Mouse (Mus musculus) midbrain, embryonic 11.5 days (tissue): ENCODE results near the gene Il17ra. TPM values are rescaled to one million over a fixed set of nuclear protein-coding genes. Genes with fewer than 3 reads are reported as not detected.
A peak's percentile ranks its signal among the peaks of the same experiment; 100 is the strongest.

Experiments
- ATAC-seq: fragments of 200-750 bp; cut with Nextera tagmentation; 2 replicates; pipeline ENCODE4 v1.8.0; 2017; ENCODE audit warnings: moderate TSS enrichment, moderate library complexity; ENCODE audit not compliant: low FRiP score
- DNase-seq: peaks from one replicate; pipeline ENCODE4 v3.0.0; 2015; ENCODE audit warnings: low spot score; ENCODE audit errors: missing footprints
- H3K27ac ChIP-seq: fragments of 300-500 bp; sonication (generic); 2 replicates; pipeline ENCODE4 v1.5.1; 2014; ENCODE audit warnings: low read depth, low read length
- H3K27me3 ChIP-seq: fragments of 300-500 bp; sonication (generic); 2 replicates; pipeline ENCODE4 v1.6.1; 2014; ENCODE audit warnings: mild to moderate bottlenecking, low read length, moderate library complexity, mixed read lengths; ENCODE audit not compliant: control insufficient read depth, insufficient read depth
- H3K36me3 ChIP-seq: fragments of 300-500 bp; sonication (generic); 2 replicates; pipeline ENCODE4 v1.6.1; 2014; ENCODE audit warnings: mild to moderate bottlenecking, low read length, moderate library complexity, mixed read lengths; ENCODE audit not compliant: control insufficient read depth, insufficient read depth
- H3K4me1 ChIP-seq: fragments of 300-500 bp; sonication (generic); 2 replicates; pipeline ENCODE4 v1.6.1; 2014; ENCODE audit warnings: low read length; ENCODE audit not compliant: control insufficient read depth, insufficient read depth
- H3K4me2 ChIP-seq: fragments of 300-500 bp; sonication (generic); 2 replicates; pipeline ENCODE4 v1.6.1; 2014; ENCODE audit warnings: mild to moderate bottlenecking, moderate library complexity
- H3K4me3 ChIP-seq: fragments of 300-500 bp; sonication (generic); 2 replicates; pipeline ENCODE4 v1.5.1; 2014; ENCODE audit warnings: low read depth, low read length
- H3K9ac ChIP-seq: fragments of 300-500 bp; sonication (generic); 2 replicates; pipeline ENCODE4 v1.6.1; 2014; ENCODE audit warnings: low read length
- H3K9me3 ChIP-seq: fragments of 300-500 bp; sonication (generic); 2 replicates; pipeline ENCODE4 v1.6.1; 2016; ENCODE audit warnings: low read length; ENCODE audit not compliant: control insufficient read depth
- WGBS: fragments of 180-500 bp; shearing (Covaris S2); extraction: QIAGEN DNeasy Blood & Tissue Kit; methylation state at CpG from one replicate; pipeline ENCODE4 v1.1.7; 2014; 5-methylcytosine and 5-hydroxymethylcytosine counted together
- polyA plus RNA-seq: library from polyadenylated mRNA; unstranded; fragments of >200 nt; fragmentation: Nextera tagmentation; extraction: Ambion mirVana; gene quantifications from 2 replicates; pipeline ENCODE4 v1.2.1, GENCODE M21; 2014

Gene Il17ra
- polyA plus RNA-seq, 1 experiment from 2014 or later, result 1.6 TPM

DNA sequence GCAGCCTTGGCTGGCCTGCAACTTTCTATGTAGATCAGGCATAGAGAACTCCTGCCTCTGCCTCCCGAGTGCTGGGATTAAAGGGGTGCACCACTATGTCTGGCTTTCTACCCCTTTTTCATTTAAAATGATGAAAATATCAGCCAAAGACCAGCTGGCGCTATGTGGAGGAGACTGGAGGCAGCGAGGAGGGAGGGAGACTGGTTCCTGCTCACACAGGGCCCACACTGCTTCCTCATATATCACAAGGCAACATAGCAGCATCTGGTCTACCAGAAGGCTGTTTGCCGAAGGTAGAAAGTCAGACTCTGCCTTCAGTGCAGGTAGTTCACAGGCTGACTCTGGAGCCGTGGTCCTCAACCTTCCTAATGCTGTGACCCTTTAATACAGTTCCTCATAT is 17.3 kb downstream of the Il17ra start:
- Histone ChIP-seq H3K4me1 (no peaks in the 10 kb centered on the region), H3K9me3 (no peaks in the 10 kb centered on the region), H3K27ac (no peak overlapping the region), H3K27me3 (no peaks in the 10 kb centered on the region), H3K4me2 (no peak overlapping the region), H3K36me3 (no peaks in the 10 kb centered on the region), H3K4me3 (no peak overlapping the region), H3K9ac (no peak overlapping the region)
- DNase-seq (no peak), ATAC-seq (no peak)
- WGBS, result 91% methylated on average over 5 of the region's 5 CpGs

DNA sequence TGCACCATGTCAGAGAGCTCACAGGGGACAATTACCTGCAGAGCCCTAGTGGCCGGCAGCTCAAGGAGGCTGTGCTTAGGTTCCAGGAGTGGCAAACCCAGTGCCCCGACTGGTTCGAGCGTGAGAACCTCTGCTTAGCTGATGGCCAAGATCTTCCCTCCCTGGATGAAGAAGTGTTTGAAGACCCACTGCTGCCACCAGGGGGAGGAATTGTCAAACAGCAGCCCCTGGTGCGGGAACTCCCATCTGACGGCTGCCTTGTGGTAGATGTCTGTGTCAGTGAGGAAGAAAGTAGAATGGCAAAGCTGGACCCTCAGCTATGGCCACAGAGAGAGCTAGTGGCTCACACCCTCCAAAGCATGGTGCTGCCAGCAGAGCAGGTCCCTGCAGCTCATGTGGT is 18.5 kb downstream of the Il17ra start:
- ATAC-seq (no peak), DNase-seq (no peak)
- no peak overlapping the region for H3K9ac ChIP-seq
- H3K36me3 ChIP-seq, result no peaks in the 10 kb centered on the region
- H3K4me1 ChIP-seq, result no peaks in the 10 kb centered on the region
- H3K27ac ChIP-seq, result no peak overlapping the region
- WGBS, result 92% methylated on average over 6 of the region's 6 CpGs
- H3K4me3 ChIP-seq, result no peak overlapping the region
- H3K9me3 ChIP-seq, result no peaks in the 10 kb centered on the region
- H3K27me3 ChIP-seq, result no peaks in the 10 kb centered on the region
- H3K4me2 ChIP-seq, result no peak overlapping the region

DNA sequence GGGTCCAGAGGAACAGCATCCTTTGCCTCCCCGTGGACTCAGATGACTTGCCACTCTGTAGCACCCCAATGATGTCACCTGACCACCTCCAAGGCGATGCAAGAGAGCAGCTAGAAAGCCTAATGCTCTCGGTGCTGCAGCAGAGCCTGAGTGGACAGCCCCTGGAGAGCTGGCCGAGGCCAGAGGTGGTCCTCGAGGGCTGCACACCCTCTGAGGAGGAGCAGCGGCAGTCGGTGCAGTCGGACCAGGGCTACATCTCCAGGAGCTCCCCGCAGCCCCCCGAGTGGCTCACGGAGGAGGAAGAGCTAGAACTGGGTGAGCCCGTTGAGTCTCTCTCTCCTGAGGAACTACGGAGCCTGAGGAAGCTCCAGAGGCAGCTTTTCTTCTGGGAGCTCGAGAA is 19.0 kb downstream of the Il17ra start:
- Histone ChIP-seq H3K9ac (no peak overlapping the region), H3K4me1 (no peaks in the 10 kb centered on the region), H3K4me2 (no peak overlapping the region), H3K27me3 (no peaks in the 10 kb centered on the region), H3K36me3 (no peaks in the 10 kb centered on the region), H3K4me3 (no peak overlapping the region), H3K9me3 (no peaks in the 10 kb centered on the region), H3K27ac (no peak overlapping the region)
- WGBS, result 94% methylated on average over 14 of the region's 14 CpGs
- ATAC-seq (no peak), DNase-seq (no peak)

DNA sequence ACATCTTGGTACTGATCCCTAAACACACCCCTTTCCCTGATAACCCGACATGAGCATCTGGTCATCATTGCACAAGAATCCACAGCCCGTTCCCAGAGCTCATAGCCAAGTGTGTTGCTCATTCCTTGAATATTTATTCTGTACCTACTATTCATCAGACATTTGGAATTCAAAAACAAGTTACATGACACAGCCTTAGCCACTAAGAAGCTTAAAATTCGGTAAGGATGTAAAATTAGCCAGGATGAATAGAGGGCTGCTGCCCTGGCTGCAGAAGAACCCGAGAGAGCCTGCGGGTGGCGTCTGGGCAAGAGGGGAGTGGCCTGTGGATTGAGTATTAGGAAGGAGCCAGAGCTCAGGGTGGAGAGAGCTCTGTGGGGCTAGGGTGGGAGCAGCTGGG is 19.7 kb downstream of the Il17ra start:
- Histone ChIP-seq H3K36me3 (no peaks in the 10 kb centered on the region), H3K4me1 (no peaks in the 10 kb centered on the region), H3K27me3 (no peaks in the 10 kb centered on the region), H3K9ac (no peak overlapping the region), H3K9me3 (no peaks in the 10 kb centered on the region), H3K4me3 (no peak overlapping the region), H3K4me2 (no peak overlapping the region), H3K27ac (no peak overlapping the region)
- ATAC-seq, result no peak
- WGBS, result 39% methylated on average over 6 of the region's 6 CpGs
- no peak for DNase-seq

DNA sequence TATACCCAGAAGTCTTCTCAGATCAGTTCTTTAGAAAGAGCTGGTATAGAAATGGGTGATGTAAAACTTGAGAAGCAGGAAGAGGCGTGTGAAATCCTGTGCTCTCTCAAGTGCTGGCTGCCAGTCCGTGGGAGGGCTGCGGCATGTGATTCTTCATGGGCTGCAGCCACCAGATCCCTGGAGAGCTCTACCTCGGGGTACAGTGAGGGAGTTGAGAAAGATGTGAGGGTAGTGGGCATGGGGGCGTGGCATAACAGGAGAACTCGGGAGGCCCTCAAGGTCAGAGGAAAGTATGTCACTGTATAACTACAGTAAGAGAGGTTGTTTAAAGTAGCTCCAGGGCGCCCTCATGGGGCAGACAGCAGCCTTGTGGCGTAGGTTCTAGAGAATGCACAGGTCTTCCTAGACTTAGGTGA is 20.2 kb downstream of the Il17ra start:
- no peak overlapping the region for H3K27ac ChIP-seq
- H3K9me3 ChIP-seq, result no peaks in the 10 kb centered on the region
- H3K4me2 ChIP-seq, result no peak overlapping the region
- no peaks in the 10 kb centered on the region for H3K27me3 ChIP-seq
- no peak overlapping the region for H3K4me3 ChIP-seq
- 45% methylated on average over 8 of the region's 8 CpGs for WGBS
- DNase-seq (no peak), ATAC-seq (0 out of 2 replicates have a peak, but pooled peaks have one; percentile 30)
- no peak overlapping the region for H3K9ac ChIP-seq
- H3K4me1 ChIP-seq, result no peaks in the 10 kb centered on the region
- no peaks in the 10 kb centered on the region for H3K36me3 ChIP-seq

DNA sequence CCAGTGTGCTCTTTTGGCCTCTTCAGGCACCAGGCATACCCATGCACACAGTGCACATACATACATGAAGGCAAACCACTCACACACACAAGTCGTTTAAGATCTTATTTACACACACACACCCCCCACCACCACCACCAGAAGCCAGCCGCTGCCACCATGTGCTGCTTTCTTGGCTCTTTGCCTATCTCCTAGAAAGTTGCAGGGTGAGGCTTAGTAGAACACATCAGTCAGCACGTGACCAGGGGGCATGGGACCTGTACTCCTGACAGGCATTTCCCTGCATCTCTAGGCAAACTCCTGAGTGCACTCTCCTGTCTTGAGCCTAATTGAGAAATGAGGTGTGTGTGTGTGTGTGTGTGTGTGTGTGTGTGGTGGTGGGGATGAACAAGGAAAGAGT is 22.0 kb downstream of the Il17ra start:
- WGBS, result 75% methylated on average over 3 of the region's 3 CpGs
- Histone ChIP-seq H3K36me3 (no peaks in the 10 kb centered on the region), H3K4me3 (no peak overlapping the region), H3K27ac (no peak overlapping the region), H3K9me3 (no peaks in the 10 kb centered on the region), H3K4me1 (no peaks in the 10 kb centered on the region; the same call in 1 of the 2 replicates), H3K4me2 (no peak overlapping the region), H3K9ac (no peak overlapping the region), H3K27me3 (no peaks in the 10 kb centered on the region)
- DNase-seq (no peak), ATAC-seq (no peak)

DNA sequence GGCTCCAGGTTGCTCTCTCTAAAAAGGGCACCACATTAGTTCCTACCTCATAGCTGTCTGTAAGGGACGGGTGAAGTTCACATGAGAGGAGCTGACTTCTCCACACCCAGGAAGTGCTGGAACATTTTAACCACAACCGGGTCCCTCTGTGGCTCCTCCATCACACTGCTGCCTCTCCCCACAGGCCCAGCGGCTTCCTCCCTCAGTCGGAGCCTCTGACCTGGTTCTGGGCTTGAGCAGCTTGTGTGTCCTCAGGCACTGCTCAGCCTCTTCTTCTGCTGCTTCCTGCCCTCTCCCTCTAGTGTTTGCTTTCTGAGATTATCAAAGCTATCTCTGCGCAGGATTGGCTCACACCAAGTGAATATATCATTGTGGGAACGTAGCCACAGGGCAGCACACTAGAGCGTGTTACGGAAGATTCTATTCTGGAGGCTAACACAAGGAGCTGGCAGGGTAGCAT is 23.0 kb downstream of the Il17ra start:
- no peaks in the 10 kb centered on the region for H3K27me3 ChIP-seq
- no peak for ATAC-seq
- WGBS, result 82% methylated on average over 8 of the region's 8 CpGs
- no peak for DNase-seq
- H3K4me3 ChIP-seq, result no peak overlapping the region
- no peak overlapping the region for H3K27ac ChIP-seq
- H3K9me3 ChIP-seq, result no peaks in the 10 kb centered on the region
- no peaks in the 10 kb centered on the region for H3K36me3 ChIP-seq
- no peak overlapping the region for H3K4me2 ChIP-seq
- H3K9ac ChIP-seq, result no peak overlapping the region
- H3K4me1 ChIP-seq, result no peaks in the 10 kb centered on the region; the same call in 1 of the 2 replicates

DNA sequence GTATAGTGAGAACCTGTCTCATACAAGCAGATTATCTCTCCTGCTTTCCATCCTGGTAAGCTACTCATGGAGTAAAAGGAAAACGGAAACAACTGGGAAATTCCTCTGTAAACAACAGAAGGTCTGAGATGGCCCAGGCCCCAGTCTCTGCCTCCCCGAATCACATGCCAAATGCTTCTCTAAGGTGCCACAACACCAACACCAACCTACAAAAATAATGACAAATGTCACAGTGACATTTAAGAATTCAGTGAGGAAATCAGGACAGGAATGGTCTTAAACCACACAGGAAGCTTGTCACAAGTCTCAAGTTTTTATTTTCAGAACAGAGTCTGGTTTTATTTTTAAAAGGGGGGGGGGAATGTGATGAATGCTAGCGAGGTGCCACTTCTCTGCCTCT is 25.6 kb downstream of the Il17ra start:
- ATAC-seq (no peak), DNase-seq (no peak)
- H3K27ac ChIP-seq, result no peak overlapping the region
- H3K36me3 ChIP-seq, result no peaks in the 10 kb centered on the region
- H3K4me2 ChIP-seq, result no peak overlapping the region
- no peak overlapping the region for H3K4me3 ChIP-seq
- peaks cover 15% of the 10 kb centered on the region for H3K27me3 ChIP-seq
- no peaks in the 10 kb centered on the region for H3K9me3 ChIP-seq
- H3K9ac ChIP-seq, result no peak overlapping the region
- peaks cover 11% of the 10 kb centered on the region for H3K4me1 ChIP-seq
- WGBS, result 75% methylated on average over 3 of the region's 3 CpGs

DNA sequence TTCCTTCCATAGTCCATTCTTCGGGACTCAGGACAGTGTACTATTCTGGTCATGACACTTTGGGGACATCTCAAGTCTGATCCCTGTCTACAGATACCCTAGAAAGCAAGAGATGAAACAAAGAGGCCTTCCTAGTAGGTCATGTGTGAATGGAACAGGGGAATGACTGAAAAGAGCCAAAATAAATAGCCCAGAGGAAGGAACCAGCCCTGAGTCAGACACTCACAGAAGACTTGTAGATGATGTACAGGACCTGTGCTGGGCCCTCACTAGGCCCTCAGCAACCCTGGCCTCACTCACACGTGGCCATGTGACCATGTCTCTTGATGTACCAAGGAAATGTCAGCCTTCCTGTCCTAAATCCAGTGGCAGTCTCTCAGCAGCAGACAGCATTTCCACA is 26.4 kb downstream of the Il17ra start:
- Histone ChIP-seq H3K27me3 (peaks cover 15% of the 10 kb centered on the region), H3K4me2 (no peak overlapping the region), H3K9ac (no peak overlapping the region), H3K36me3 (no peaks in the 10 kb centered on the region), H3K27ac (no peak overlapping the region), H3K4me3 (no peak overlapping the region), H3K9me3 (no peaks in the 10 kb centered on the region), H3K4me1 (peaks cover 13% of the 10 kb centered on the region)
- ATAC-seq (no peak), DNase-seq (no peak)
- 66% methylated on average over 2 of the region's 2 CpGs for WGBS

DNA sequence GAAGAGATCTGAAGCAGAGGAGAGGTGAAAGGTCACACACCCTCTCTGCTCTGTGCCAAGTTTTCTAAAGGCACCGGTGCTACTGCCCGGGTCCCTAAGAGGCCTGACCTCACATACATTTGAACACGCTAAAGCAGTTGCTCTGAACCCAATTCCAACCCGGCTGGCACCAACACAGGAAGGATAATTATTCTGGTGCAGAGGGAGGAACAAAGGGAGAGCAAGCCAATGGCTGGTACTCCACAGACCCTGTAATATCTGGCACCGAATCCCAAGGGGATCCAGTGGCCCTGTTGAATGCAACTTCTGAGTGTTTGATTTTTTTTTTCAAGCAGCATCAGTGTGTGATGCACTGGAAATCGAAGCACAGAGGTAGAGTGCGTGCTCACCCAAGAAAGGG is 28.0 kb downstream of the Il17ra start:
- no peaks in the 10 kb centered on the region for H3K9me3 ChIP-seq
- WGBS, result 43% methylated on average over 7 of the region's 7 CpGs
- no peak overlapping the region for H3K4me2 ChIP-seq
- H3K27ac ChIP-seq, result no peak overlapping the region
- no peak overlapping the region for H3K4me3 ChIP-seq
- ATAC-seq (no peak), DNase-seq (no peak)
- no peak overlapping the region for H3K9ac ChIP-seq
- H3K27me3 ChIP-seq, result peaks cover 15% of the 10 kb centered on the region
- H3K4me1 ChIP-seq, result peaks cover 14% of the 10 kb centered on the region
- no peaks in the 10 kb centered on the region for H3K36me3 ChIP-seq
